Mouse (Mus musculus): ENCODE data around the gene Hnf1a.

Gene Hnf1a

DNA sequence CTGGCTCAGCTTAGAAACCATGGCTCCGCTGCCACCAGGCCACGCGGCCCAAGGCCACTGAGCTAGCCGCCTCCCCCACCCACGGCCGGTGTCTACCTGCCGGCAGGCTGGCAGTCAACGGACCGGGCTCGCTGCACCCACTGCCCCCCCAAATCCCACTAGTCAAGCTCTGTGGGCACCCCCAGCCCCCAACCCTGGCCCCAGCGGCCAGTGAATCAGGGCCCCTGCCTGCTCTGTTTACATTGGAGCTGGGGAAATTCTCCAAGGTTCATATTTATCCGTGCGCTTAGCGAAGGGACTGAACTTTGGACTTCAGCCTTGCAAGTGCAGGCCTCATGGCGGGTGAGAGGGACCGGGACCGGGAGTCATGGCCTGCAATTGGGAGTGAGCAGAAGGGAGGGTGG lies at the start of gene Hnf1a:
TSS of gene Hnf1a (minus strand) at position 271 of the 404 bp plus-strand sequence.
- no peak for DNase-seq

DNA sequence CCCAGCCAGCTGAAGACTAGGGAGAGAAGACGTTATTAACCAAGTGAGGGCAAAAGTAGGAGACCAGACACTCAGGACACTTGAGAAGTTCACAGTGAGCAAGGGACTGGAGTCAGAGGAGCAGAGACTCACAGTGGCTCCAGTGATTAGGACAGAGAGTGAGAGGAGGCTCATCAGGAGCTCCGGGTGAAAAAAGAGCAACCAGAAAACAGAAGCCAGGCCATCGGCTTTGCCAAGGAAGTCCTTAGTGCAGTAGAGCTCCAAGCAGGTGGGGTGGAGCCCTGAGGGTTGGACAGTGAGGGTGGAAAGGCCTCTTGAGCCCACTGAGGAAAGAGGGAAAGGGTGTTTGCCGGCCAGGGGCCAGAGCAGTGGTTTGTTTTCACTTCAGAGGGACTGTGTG lies 47.9 kb upstream of the Hnf1a start:
- no peak for DNase-seq

DNA sequence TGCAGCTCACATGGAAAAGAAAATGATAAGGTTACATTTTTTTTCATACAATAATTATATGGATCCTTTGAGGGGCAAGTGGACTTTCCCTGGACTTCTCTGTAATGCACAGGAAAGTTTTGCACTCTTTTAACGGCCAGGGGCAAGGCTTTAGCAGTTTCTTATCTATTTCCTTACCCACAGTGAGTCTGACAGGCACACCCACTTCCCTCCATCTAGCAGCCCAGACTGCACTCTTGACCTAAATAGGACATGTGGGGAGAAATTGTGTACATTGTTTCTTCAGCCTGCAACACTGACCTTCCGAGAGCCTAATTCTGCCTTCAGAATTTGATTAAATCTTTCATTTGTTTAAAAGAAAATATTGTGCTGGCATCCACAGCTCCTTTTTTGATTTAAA lies 47.4 kb upstream of the Hnf1a start:
- no peak for DNase-seq

DNA sequence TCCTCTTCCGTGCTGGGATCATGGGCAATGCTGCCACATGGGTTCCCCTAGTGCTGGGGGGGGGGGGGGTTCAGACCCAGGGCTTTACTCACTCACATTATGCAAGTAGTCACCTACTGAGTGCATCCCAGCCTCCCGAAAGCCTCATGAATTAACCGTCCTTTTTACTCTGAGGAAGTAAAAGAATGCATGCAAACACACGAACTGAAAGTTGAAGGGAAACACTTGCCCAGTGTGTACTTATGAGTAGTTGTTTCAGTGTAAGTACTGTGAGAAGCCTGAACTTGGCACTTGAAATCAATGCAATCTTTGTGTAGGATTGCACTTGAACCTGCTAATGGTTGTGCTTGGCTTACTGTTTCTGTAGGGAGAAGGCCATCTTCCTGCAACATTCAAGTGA lies 44.2 kb upstream of the Hnf1a start:
- DNase-seq = no peak

DNA sequence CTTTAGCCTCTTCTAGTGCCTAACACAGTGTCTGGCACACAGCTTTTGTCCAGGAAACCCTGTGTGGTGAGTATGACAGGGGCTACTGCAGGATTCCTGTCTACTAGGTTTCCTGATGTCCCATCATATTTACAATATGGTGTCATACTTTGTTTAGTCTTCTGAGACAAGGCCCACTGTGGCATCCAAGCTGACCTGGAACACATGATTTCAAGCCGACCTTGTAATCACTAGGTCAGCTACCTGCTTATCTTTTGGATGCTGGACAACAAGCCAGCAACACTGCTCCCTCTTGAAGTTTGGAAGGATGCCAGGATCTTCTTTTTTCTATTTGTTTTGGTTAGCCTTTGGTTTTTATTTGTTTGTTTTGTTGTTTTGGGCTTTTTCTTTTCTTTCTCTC lies 43.7 kb upstream of the Hnf1a start:
- DNase-seq = no peak

DNA sequence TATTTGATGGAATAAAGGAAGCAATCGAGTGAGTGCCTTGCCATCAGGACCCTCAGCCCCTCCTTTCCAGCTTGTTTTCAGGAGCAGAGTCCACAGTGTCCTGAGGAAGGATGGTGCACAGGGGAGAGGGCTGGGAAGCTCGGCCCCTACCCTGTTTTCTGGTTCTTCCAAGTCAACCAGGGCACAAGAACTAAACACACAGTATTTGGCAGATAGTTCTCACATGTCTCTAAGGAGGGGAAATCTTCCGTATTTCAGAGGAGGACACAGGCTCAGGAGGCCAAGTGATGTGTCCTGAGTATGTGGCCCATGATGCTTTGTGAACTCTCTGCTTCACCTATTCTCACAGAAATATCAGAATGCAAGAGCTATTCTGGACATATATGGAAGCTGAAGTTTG lies 42.5 kb upstream of the Hnf1a start:
- no peak for DNase-seq

DNA sequence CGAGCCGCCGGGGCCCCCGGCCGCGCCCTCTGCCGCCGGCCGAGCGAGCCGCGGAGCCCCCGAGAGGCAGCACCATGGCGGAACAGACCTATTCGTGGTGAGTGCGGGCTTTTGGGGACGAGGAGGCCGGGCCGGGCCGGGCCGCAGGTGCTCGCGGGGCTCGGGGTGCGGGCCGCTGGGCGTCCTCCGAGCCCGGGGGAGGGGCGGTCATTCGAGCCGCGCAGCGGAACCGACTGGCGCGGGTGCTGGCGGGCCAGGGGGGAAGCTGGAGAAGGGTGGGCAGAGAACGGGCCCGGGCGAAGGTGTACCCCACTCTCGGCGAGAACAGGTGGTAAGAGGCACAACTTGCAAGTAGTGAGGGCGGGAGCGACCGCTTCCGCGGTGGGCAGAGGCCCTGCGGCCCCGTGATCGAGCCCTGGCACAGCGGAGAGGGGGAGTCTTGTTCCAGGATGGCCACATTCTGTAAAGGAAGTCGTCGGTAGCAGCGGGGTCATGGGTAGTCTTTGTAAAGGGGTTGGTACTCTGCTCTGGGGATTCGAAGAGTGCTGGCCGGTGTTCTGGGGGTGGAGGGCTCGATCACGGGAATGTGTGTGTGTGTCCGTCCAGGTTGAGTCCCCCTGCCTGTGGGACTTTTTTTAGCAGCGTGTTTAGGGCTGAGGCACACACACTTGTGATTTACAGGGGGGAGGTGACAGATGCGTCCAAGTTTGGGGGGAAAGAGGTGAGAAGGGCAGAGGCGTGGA lies 40.8 kb upstream of the Hnf1a start:
- DNase-seq = peak; percentile 49 to 64

DNA sequence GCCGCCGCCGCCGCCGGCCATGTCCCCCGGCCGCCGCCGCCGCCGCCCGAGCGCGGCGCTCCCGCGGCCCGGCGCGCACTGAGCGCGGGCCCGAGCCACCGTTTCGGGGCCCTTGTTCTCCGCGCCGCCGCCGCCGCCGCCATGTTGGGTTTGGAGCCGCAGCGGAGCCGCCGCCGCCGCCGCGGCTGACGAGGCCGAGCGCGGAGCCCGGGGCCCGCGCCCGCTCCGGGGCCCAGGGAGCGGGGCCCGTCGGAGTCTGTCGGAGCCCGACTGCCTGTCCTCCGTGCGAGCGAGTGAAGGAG lies 40.3 kb upstream of the Hnf1a start:
- DNase-seq = no peak

DNA sequence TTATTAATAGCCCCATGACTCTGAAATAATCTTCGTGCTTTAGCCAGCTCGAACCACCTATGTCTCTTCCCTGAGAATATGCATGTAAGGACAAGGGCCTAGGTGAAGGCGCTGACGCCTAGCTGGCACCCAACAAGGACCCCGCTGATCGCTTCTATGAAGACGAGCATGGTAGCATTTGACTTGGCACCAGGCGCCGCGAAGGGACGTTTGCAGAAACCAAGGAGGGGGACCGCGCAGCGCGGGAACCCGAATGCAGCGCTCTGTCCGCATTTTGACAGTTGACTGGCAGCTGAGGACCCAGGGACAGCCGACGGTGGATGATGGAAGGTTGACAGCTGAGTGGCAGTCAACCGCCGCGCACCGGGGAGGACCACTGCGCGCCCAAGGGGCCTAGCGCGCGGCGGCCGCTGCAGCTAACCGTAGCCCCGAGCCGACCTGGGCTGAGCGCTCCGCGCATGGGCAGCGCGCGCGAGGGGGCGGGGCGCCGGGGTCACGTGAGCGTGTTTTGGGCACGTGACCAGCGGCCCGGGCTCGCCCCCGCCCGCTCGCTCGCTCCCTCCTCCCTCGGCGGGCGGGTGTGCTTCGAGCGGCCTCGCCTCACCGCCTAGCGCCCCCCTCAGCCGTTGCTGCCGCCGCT lies 39.8 kb upstream of the Hnf1a start, which contains the start of gene Sppl3:
TSS of gene Sppl3 (plus strand) at position 561 of the 640 bp plus-strand sequence.
- peak; percentile 91 to 98 for DNase-seq

DNA sequence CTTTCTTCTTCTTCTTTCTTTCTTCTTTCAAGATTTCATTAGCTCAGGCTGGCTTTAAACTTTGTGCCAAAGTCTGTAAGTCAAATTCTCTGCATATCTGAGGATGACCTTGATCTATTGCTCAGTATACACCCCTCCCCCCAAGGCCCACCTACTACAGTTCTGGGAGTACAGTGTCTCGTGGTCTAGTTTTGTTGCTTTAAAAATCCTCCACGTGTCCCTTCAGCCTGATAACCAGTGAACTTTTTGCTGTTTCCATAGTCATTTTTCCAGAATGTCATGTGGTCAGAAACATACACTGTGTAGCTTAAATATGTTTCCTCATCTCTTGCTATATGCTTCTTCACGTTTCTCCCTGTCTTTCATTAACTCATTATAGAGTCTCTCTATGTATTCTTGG lies 39.1 kb upstream of the Hnf1a start:
- DNase-seq = no peak

DNA sequence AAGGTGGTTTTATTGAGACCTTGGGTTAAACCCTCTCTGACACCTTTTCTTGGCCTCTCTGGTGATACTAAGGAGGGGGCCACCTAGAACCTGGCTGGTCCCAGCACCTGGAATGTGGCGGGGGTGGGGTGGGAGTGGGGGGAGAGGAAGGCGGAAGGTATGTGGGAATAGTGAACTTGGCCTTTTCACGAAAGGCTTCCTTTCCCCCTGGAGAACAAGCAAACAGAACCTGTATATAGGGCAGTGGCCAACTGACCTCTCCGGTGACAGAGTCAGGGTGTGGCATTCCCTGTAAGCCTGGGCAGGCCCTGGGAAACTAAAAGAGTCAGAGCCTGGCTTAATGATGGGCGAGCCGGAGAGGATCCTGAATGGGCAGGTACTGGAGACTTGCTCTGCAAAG lies 38.2 kb upstream of the Hnf1a start:
- DNase-seq = no peak

DNA sequence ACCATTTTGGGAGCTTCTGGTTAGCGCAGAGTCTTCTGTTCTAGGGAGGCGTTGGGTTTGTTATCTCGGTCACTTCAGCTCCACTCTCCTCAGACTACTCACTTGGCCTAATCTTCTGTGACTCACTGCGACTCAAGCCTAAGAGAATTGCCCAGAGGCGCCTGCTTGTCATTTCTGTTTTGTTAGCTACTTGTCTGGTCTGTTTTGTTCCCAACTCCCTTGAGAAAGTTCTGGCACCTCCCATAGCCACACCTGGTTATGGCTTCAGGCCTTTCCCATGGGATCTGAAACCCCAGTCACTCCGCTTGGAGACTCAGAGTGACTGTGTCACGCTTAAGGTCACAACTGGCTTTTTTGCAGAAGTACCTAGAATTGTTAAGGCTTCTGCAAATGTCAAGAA lies 37.4 kb upstream of the Hnf1a start:
- DNase-seq = no peak

DNA sequence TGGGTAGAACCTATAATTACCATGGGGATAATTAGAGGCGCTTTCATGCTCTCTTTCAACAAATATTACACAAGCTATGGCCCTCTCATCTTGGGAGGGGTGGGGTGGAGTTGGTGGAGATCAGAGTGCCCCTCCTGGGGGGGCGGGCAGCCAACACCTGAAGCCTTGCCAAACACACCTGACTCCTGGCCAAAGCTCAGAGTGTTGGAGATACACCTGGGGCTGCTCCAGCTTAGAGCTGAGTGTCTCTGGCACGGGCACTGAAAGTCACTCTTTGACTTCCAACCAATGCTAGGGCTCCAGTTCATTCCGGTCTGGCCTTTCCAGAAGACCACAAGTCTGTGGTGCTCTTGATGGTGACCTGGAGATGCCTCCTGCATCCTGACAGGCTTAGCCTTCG lies 36.9 kb upstream of the Hnf1a start:
- DNase-seq = no peak

DNA sequence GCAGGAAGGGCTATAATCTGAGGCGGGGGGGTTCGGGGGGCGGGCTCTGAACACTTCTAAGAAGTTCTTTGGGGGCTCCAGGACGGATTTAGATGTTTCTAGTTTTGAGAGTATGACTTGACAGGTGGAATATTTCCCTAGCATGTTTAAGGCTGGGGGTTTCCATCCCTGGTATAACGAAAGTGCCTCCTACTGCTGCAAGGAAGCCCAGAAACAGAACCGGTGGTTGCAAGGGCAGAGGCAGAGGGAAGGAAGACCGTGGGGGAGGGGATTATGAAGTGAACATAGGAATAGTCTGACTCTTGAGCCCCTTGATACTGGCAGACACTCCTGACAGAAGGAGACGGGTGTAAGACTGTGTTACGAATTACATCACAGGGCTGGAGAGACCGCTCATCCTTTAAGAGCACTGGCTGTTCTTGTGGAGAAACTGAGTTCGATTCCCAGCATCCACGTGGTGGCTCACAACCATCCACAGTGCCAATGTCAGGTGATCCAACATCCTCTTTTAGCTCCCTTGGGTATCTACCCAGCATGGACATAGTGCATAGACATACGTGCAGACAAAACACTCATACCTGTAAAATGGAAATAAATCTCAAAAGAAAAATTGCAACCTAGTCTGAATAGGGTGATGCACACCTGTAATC lies 32.5 kb upstream of the Hnf1a start:
- no peak for DNase-seq

DNA sequence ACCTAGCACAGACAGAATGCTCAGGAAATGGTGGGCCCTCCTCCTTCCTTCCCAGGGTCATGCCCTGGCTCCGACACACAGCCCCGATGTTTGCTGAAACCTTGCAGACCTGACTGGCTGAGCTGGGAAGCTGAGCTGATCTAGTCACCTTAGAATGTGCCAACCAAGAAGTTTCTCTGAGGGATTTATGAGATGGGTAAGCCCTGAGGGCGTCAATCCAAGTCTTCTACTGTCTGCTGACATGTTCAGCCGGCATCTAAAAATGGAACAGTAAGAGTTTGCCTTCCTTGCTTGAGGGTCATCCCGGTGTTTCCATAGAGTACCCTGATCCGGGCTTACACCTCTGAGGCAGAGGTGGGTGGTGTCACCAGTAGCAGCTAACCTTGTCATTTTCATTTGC lies 31.9 kb upstream of the Hnf1a start:
- DNase-seq = no peak

DNA sequence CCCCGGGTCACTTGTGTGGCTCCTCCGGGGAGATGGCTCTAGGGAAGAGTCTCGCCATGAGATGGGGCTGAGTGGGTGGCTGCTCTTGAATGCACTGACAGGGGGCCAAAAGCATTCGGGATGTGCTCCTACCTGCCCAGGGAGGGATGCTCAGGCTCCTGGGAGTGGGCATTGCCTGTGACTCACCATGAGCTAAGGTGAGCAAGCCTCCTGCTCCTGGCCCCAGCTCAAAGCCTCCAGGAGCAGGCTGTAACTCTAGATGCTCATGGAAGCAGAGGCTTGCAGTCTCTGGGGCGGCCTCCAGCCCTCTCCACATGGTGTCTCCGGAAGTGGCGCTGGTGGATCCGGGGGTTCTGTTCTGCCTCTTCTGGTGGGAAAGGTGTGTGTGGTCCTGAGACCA lies 30.6 kb upstream of the Hnf1a start:
- DNase-seq = no peak

DNA sequence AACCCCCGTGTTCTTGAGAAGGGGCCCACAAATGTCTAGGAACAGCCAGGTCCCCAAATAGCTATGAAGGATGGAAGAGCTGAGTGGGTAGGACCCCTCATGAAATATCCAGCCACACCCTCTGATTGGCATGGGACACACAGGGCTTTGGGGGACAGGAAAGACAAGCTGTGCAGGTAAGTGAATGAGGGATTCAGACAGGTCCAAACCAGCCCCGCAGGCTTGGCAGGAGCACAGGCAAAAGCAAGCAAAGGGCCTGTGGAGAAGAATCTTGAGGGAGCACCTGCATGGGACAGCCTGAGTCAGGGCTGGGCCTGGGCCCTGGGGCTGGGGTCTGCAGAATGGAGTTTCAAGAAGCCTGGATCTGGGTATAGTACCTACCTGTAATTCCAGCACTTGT lies 29.6 kb upstream of the Hnf1a start:
- DNase-seq = no peak

DNA sequence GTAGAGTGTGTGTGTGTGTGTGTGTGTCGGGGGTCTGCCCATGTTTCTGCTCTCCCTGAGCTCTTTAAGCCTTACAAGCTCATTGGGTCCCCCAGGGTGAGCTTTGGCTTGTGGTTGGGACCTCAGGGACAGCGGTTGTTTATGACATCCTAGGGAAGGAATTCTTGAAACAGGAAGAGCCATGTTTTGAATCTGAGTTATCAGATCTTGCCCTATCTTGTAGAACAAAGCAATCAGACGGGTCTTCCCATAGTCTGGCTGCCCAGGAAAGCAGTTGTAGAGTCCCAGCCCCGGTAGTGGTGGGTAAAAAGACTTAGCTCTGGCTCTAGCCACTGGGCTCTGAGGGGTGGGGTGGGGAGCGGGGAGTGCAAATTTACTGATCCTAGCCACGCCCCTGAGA lies 26.4 kb upstream of the Hnf1a start:
- DNase-seq = no peak

DNA sequence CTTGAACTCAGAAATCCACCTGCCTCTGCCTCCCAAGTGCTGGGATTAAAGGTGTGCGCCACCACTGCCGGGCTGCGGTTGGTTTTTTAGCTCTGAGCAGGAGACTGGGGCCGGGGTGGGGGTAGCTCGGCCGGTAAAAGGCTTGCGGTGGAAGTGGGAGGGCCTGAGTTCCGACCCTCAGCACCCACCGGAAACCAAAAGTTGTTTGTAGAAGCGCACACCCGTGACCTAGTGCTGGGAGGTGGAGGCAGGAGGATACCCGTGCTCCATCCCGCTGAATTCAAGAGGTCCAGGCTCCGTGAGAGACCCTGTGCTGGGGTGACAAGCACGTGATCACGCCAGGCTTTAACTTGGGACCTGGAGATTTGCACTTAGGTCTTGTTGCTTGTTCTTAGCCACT lies 25.6 kb upstream of the Hnf1a start:
- no peak for DNase-seq

DNA sequence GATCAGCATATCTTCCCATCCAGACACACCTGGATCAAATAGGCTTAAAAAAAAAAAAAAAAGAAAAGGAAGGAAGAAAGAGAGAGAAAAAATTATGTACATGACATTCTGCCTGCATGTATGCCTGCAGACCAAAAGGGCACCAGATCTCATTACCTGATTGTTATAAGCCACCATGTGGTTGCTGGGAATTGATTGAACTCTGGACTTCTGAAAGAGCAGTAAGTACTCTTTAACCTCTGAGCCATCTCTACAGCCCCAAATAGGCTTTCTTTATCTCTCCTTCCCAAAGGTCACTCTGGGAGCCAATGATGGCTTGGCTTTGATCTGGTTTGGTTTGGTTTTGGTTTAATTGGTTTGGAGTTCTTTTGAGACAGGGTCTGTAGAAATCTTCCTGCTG lies 14.2 kb upstream of the Hnf1a start:
- DNase-seq = no peak

DNA sequence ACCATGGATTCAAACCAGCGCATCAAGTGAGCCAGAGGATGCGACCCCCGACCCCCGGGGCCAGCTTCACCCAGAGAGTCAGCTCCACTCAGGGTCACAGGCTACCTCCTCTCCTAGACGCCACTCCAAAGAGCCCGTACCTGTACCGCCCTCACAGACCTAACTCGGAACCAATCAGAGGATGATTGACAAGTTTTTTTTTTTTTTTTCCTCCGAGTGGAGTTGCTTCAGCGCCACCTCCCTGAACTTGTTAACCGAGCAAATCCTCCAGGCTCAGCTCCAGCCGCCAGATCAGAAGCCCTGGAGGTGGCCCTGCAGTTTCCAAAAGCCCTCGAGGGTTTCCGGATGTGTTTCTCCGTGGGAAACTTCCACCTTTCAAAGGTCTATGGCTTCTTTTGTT lies 11.1 kb upstream of the Hnf1a start:
- no peak for DNase-seq

DNA sequence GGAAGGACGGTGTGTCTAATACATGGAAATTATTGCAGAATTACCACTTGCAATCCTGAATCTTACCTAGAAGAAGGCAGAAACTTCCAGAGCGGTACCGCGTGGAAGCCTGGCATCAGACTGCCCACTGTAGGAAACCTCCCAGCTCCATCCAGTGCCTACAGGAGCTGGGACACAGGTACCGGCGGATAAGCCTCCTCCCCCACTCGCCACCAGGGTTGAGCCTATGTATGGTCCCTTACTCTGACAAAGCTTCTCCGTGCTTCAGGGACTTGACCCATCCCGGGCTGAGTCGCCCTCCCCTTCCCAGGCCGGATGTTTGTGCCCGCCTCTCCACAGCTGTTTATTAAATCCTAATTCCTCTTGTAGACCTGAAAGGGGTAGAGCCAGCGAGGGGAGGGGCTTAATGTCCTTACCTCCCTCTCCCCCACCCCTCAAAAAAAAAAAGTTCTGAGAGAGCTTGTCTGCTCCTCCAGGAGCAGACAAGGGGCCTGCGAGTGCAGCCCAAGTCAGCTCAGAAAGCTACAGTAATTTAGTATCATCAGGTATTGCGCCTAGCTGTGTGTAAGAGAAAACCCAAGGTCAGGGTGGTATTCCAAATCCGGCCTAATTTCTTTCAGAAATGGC lies 9.3 kb upstream of the Hnf1a start:
- no peak for DNase-seq

DNA sequence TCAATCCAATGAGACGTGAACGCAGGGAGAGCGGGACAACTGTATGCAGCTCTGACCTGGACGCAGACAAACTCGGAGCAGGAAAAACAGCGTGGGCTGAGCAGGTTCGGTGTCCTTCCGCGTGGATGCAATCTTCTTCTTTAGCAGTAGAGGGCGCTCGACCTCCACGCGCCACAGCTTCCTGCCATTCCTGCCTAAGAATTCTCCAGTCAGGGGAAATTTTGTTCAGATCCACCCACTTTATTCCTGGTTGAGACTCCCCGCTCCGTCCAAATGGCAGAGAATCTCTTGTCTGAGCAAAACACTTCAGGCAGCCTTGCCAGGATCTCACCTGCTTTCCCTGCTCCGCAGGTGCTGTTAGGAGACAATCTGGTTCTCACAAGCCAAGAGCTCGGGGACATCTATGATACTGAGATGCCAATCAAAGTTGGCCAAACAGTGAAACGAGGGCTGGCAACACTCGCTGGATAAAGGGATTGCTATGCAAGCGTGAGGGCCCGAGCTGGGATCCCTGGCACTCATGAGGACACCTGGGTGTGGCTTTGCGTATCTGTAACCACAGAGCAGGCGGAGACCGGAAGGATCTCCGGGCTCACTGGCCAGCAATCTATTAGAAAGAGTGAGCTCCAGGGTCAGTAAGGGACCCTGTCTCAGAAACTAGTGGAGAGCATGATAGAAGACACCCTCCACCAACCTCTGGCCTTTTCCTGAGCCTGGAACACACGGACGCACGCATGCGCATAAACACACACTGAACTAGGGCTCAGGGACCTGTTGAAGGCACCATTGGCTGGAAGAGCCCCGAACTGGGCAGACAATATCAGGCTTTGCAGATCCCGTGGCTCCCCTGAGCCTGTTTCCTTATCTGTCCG lies 8.6 kb upstream of the Hnf1a start:
- DNase-seq = peak; percentile 37 to 67

Measured in spleen, adult 18-20 months (tissue).